Mouse (Mus musculus): ENCODE measurements at regions not wholly inside any gene's neighbourhood (a gene's known extent, or its start where the extent isn't known, plus 50 kb on each side); places are given as distances from the start of the nearest gene placed in this dataset.

DNA sequence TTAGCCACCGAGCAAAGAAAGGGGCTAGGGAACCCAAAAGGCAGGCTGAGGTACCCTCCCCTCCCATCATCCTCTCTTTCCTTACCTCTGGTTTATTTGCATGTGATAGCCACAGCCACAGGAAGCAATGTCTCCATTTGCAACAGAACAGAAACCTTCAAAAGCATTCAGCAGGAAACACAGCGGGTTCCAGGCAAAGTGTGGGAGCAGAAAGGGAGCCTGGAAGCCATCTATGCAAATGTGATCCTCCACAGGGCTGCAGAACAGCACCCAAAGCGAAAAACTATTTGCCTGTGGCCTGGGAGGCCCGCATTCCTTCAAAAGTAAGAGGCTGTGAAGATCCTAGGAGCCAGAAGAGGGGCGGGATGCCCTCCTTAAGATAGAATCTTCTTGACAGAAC lies 177.6 kb downstream of the Sox9 start:
- TF ChIP-seq CTCF (conservative IDR thresholded peaks at IDR 0.05; ENCODE audit: insufficient read depth, insufficient read length, low read depth, low read length) (no peak), POLR2A (IDR thresholded peaks at IDR 0.05; ENCODE audit: low read depth, low read length) (no peak)

All from kidney, adult 2 months (tissue).